Mouse (Mus musculus) MEL (cell line): Measurements from ENCODE around the gene Aqp6. TPM values are rescaled to one million over a fixed set of nuclear protein-coding genes. Genes with fewer than 3 reads are reported as not detected.

Source experiments
- DNase-seq: peaks from one replicate; pipeline ENCODE4 v3.0.0; 2011; ENCODE audit warnings: low read depth, low spot score
- H3K27ac ChIP-seq: 2 replicates; pipeline ENCODE4 v1.5.1; 2012; ENCODE audit warnings: low read depth, mild to moderate bottlenecking, control low read depth, low read length, moderate library complexity; ENCODE audit not compliant: control insufficient read depth
- H3K27me3 ChIP-seq, 2 experiments: fragments of 150-350 bp in 1 of 2; sonication (generic) in 1 of 2; 2 replicates each; pipeline ENCODE4 v1.6.1; 2012; ENCODE audit warnings: low read length in 2 of 2, mild to moderate bottlenecking in 2 of 2, improper control_type of control experiment in 1 of 2, moderate library complexity in 1 of 2; ENCODE audit not compliant: insufficient read depth in 2 of 2, control insufficient read depth in 1 of 2
- H3K36me3 ChIP-seq, 2 experiments: 2 replicates each; pipeline ENCODE4 v1.6.1; 2012 to 2014; ENCODE audit warnings: low read length in 2 of 2, improper control_type of control experiment in 1 of 2, inconsistent platforms in 1 of 2, mild to moderate bottlenecking in 1 of 2; ENCODE audit not compliant: insufficient read depth in 2 of 2, control insufficient read depth in 1 of 2
- H3K4me1 ChIP-seq, 2 experiments: fragments of 150-350 bp in 1 of 2; sonication (generic) in 1 of 2; 2 replicates each; pipeline ENCODE4 v1.6.1; 2012; ENCODE audit warnings: low read length in 2 of 2, improper control_type of control experiment in 1 of 2, mild to moderate bottlenecking in 1 of 2; ENCODE audit not compliant: insufficient read depth in 2 of 2, control insufficient read depth in 1 of 2
- H3K4me3 ChIP-seq, 2 experiments: fragments of 150-350 bp in 1 of 2; sonication (generic) in 1 of 2; 2 replicates each; pipeline ENCODE4 v1.5.1; 2012; ENCODE audit warnings: low read depth in 2 of 2, low read length in 2 of 2, mild to moderate bottlenecking in 2 of 2, moderate library complexity in 2 of 2, control low read depth in 1 of 2, improper control_type of control experiment in 1 of 2; ENCODE audit not compliant: control insufficient read depth in 1 of 2, insufficient read depth in 1 of 2
- H3K79me2 ChIP-seq: 2 replicates; pipeline ENCODE4 v1.6.1; 2012; ENCODE audit warnings: mild to moderate bottlenecking, low read length, moderate library complexity; ENCODE audit not compliant: control insufficient read depth, poor library complexity, insufficient read depth
- H3K9ac ChIP-seq: 2 replicates; pipeline ENCODE4 v1.6.1; 2012; ENCODE audit warnings: low read depth, mild to moderate bottlenecking, control low read depth, low read length, moderate library complexity; ENCODE audit not compliant: control insufficient read depth, poor library complexity, severe bottlenecking
- H3K9me3 ChIP-seq: fragments of 150-350 bp; sonication (generic); replicated peaks from 2 replicates; pipeline ENCODE4 v1.6.1; 2012; ENCODE audit warnings: mild to moderate bottlenecking, low read length, improper control_type of control experiment, moderate library complexity; ENCODE audit not compliant: insufficient read depth
- BHLHE40 ChIP-seq: IDR thresholded peaks from 2 replicates; pipeline ENCODE4 v1.6.1; 2012; ENCODE audit warnings: low read depth, mild to moderate bottlenecking, inconsistent platforms, low read length, improper control_type of control experiment, borderline replicate concordance
- EP300 ChIP-seq, 2 experiments: IDR thresholded peaks; 2 replicates each; pipeline ENCODE4 v1.6.1; 2011; ENCODE audit warnings: improper control_type of control experiment in 2 of 2, low read length in 2 of 2, low read depth in 1 of 2, mild to moderate bottlenecking in 1 of 2
- GABPA ChIP-seq: IDR thresholded peaks from 2 replicates; pipeline ENCODE4 v1.6.1; 2012; ENCODE audit warnings: low read depth, mild to moderate bottlenecking, inconsistent platforms, low read length, improper control_type of control experiment, moderate library complexity
- GATA1 ChIP-seq: IDR thresholded peaks from 2 replicates; pipeline ENCODE4 v1.6.1; 2011; ENCODE audit warnings: low read depth, low read length, improper control_type of control experiment
- MAX ChIP-seq: IDR thresholded peaks from 2 replicates; pipeline ENCODE4 v1.6.1; 2011; ENCODE audit warnings: low read length, improper control_type of control experiment
- MYB ChIP-seq: IDR thresholded peaks from 2 replicates; pipeline ENCODE4 v1.6.1; 2011; ENCODE audit warnings: mild to moderate bottlenecking, low read depth, low read length, improper control_type of control experiment
- NELFE ChIP-seq: IDR thresholded peaks from 2 replicates; pipeline ENCODE4 v1.6.1; 2011; ENCODE audit warnings: low read depth, low read length, improper control_type of control experiment
- POLR2AphosphoS5 ChIP-seq: IDR thresholded peaks from 2 replicates; pipeline ENCODE4 v1.6.1; 2012; ENCODE audit warnings: low read depth, borderline replicate concordance, mild to moderate bottlenecking, inconsistent platforms, low read length, moderate library complexity, mixed read lengths
- RAD21 ChIP-seq: IDR thresholded peaks from 2 replicates; pipeline ENCODE4 v1.6.1; 2011; ENCODE audit warnings: mild to moderate bottlenecking, low read depth, low read length, improper control_type of control experiment
- RCOR1 ChIP-seq: IDR thresholded peaks from 2 replicates; pipeline ENCODE4 v1.6.1; 2012; ENCODE audit warnings: low read depth, mild to moderate bottlenecking, inconsistent platforms, low read length, improper control_type of control experiment
- SIN3A ChIP-seq: IDR thresholded peaks from 2 replicates; pipeline ENCODE4 v1.6.1; 2012; ENCODE audit warnings: low read length, improper control_type of control experiment, inconsistent platforms
- TBP ChIP-seq: IDR thresholded peaks from 2 replicates; pipeline ENCODE4 v1.8.0; 2011; ENCODE audit warnings: low read depth, low read length, improper control_type of control experiment
- TCF12 ChIP-seq: IDR thresholded peaks from 2 replicates; pipeline ENCODE4 v1.6.1; 2014; ENCODE audit warnings: low read depth, mild to moderate bottlenecking, inconsistent platforms, low read length, improper control_type of control experiment, moderate library complexity
- USF1 ChIP-seq: IDR thresholded peaks from 2 replicates; pipeline ENCODE4 v1.6.1; 2014; ENCODE audit warnings: low read depth, mild to moderate bottlenecking, inconsistent platforms, low read length, improper control_type of control experiment, moderate library complexity
- ZC3H11A ChIP-seq: IDR thresholded peaks from 2 replicates; pipeline ENCODE4 v1.6.1; 2012; ENCODE audit warnings: low read depth, mild to moderate bottlenecking, inconsistent platforms, low read length, improper control_type of control experiment
- ZMIZ1 ChIP-seq: IDR thresholded peaks from 2 replicates; pipeline ENCODE4 v1.6.1; 2012; ENCODE audit warnings: low read depth, mild to moderate bottlenecking, inconsistent platforms, low read length, improper control_type of control experiment, moderate library complexity
- polyA plus RNA-seq, 2 experiments: library from polyadenylated mRNA; stranded (reverse) in 1 of 2; unstranded in 1 of 2; fragments of >175 nt in 1 of 2; fragments of >200 nt in 1 of 2; gene quantifications; 2 replicates each; pipeline versions ENCODE4 v1.2.1 to v1.2.4; 2012; ENCODE audit warnings: low replicate concordance in 2 of 2, low read depth in 1 of 2; ENCODE audit not compliant: insufficient read length in 2 of 2, insufficient read depth in 1 of 2, missing spikeins in 1 of 2
- total RNA-seq: library from RNA; depleted of rRNA; stranded (reverse); fragments of 300-350 nt; gene quantifications from 2 replicates; pipeline ENCODE4 v1.2.3, GENCODE M21; 2012

The Aqp6 gene
- total and polyA plus RNA-seq, 3 experiments: not detected

DNA sequence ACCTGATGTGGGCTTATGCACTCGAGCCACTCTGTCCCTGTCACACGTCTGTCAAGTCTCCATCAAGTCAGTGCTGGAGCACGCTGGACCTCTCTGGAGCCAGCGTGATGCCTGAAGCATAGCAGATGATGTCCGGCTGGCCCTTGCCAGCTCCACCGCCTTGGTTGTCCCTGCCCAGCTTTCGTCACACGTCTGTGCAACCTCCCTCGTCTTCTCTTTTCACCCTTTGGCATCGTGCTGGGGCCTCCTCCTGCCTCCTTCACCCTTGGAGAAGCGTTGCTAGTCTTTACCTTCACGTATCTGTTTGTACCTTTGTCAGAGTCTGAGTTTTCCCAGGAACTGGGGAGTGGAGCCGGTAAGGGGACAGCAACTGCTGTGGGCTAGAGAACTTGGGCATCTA lies 13.1 kb downstream of the Aqp6 start:
- no peaks in the 10 kb centered on the region for H3K79me2 ChIP-seq
- TF ChIP-seq NELFE (no peak), ZC3H11A (no peak), POLR2AphosphoS5 (no peak), EP300 (IDR thresholded peaks at IDR 0.05; ENCODE audit: low read depth in 1 of 2, low read length in 2 of 2) (no peak), MAX (no peak), ZMIZ1 (no peak), SIN3A (no peak), BHLHE40 (no peak), RAD21 (no peak), USF1 (no peak)
- H3K9ac ChIP-seq: no peak overlapping the region
- H3K27me3 ChIP-seq: peaks cover 1 to 13% of the 10 kb centered on the region in 2 experiments
- no peaks in the 10 kb centered on the region for H3K4me1 ChIP-seq
- no peaks in the 10 kb centered on the region for H3K36me3 ChIP-seq
- no peak for DNase-seq
- H3K4me3 ChIP-seq: no peak overlapping the region
- H3K27ac ChIP-seq: no peak overlapping the region
- H3K9me3 ChIP-seq: no peaks in the 10 kb centered on the region

DNA sequence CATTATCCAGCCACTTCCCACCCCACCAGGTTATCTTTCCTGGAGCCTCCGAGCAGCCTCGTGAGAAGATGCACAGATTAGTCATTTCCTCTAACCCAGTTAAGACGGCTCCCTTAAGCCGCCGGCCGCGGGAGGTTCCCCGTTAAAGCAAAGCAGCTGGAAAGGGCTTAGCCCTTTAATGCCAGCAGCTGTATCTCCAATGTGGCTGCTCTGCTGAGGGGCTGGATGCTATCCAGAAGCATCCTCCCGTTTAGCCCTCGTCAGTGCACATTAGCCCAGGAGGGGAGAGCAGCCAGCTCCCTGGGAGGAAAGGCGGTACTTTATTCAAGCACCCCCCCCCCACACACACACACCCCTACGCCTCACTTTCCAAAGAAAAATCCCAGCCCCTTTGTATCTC lies 13.6 kb downstream of the Aqp6 start:
- Histone ChIP-seq H3K27me3 (peaks cover 1 to 13% of the 10 kb centered on the region in 2 experiments), H3K27ac (no peak overlapping the region)

DNA sequence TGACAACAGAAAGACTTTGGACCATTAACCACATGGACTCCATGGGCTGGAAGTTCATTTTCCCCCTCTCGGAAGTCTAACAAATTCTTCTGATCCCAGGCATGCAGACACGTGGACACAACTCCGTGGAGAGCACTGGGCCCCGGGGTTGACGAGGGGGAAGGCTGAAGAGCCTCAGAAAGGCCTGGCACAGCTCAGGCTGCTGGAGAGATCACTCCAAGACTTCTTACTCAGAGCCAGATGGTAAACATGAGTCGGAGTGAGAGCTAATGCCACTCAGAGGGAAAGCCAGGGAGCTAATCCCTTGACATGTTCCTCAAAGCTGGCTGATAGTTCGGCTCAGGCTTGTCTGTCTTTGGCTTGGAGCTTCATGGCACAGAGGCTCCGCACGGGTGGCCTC lies 14.0 kb downstream of the Aqp6 start:
- TF ChIP-seq POLR2AphosphoS5: no peak
- TF ChIP-seq GATA1: no peak
- no peak for TF ChIP-seq GABPA
- no peak for TF ChIP-seq BHLHE40
- no peak for TF ChIP-seq MYB
- TF ChIP-seq RAD21: no peak
- TF ChIP-seq EP300 (IDR thresholded peaks at IDR 0.05; ENCODE audit: low read depth in 1 of 2, low read length in 2 of 2): no peak
- TF ChIP-seq TCF12: no peak
- TF ChIP-seq, all 39 proteins: peak for 0
- Histone ChIP-seq H3K4me1 (no peaks in the 10 kb centered on the region), H3K27me3 (peaks cover 1 to 13% of the 10 kb centered on the region in 2 experiments), H3K9me3 (no peaks in the 10 kb centered on the region), H3K27ac (no peak overlapping the region), H3K79me2 (no peaks in the 10 kb centered on the region), H3K9ac (no peak overlapping the region), H3K4me3 (no peak overlapping the region), H3K36me3 (no peaks in the 10 kb centered on the region)
- no peak for DNase-seq

More for the DNA sequence above, 13.6 kb downstream of the Aqp6 start:
- H3K4me3 ChIP-seq: no peak overlapping the region
- TF ChIP-seq SIN3A (no peak), RCOR1 (no peak), TBP (peak; percentile 64), NELFE (no peak)
- no peak overlapping the region for H3K9ac ChIP-seq
- no peaks in the 10 kb centered on the region for H3K36me3 ChIP-seq
- H3K9me3 ChIP-seq: no peaks in the 10 kb centered on the region
- DNase-seq: no peak
- no peaks in the 10 kb centered on the region for H3K79me2 ChIP-seq
- no peaks in the 10 kb centered on the region for H3K4me1 ChIP-seq
